Mouse (Mus musculus) cerebellum, adult 9-11 months (tissue): ENCODE results near the gene Adora2a.
"Not testable (repeated sequence)": the region's sequence is repeated elsewhere in the genome, so short reads cannot be mapped to it uniquely, and the experiment has no call there.

Experiments used
- DNase-seq: peaks from one replicate; pipeline ENCODE4 v3.0.0; 2022

Adora2a gene

GRCm38 (mm10) chr10:75352541-75352940, 35.9 kb downstream of the Adora2a start:
- no peak for DNase-seq

GRCm38 (mm10) chr10:75353838-75354241, 37.2 kb downstream of the Adora2a start:
- DNase-seq, result not testable (repeated sequence)

- no peak for DNase-seq
Observed at GRCm38 (mm10) chr10:75355341-75355740, 38.7 kb downstream of the Adora2a start.

GRCm38 (mm10) chr10:75364214-75364690, 47.6 kb downstream of the Adora2a start:
- peak; percentile 36 for DNase-seq

- no peak for DNase-seq
Observed at GRCm38 (mm10) chr10:75364796-75365195, 48.1 kb downstream of the Adora2a start.

- DNase-seq, result peak; percentile 4
Observed at GRCm38 (mm10) chr10:75365231-75365633, 48.6 kb downstream of the Adora2a start.

GRCm38 (mm10) chr10:75373655-75374351, 57.1 kb downstream of the Adora2a start:
- DNase-seq, result peak; percentile 16

- DNase-seq, result no peak
Observed at GRCm38 (mm10) chr10:75378688-75379087, 62.0 kb downstream of the Adora2a start.
